Mouse (Mus musculus) heart, adult 2 months (tissue): ENCODE data around the gene Pitpnc1. TPM values are rescaled to one million over a fixed set of nuclear protein-coding genes. Genes with fewer than 3 reads are reported as not detected.

Experiments
- DNase-seq, 2 experiments: peaks; one replicate each; pipeline ENCODE4 v3.0.0; 2021
- H3K27ac ChIP-seq: fragments of 200-600 bp; 2 replicates; pipeline ENCODE4 v1.8.1; 2022
- H3K27me3 ChIP-seq: fragments of 200-500 bp; 2 replicates; pipeline ENCODE4 v1.6.1; 2012; ENCODE audit warnings: mild to moderate bottlenecking, low read length, inconsistent platforms, mixed read lengths; ENCODE audit not compliant: control insufficient read depth, insufficient read depth
- H3K36me3 ChIP-seq: fragments of 200-500 bp; 2 replicates; pipeline ENCODE4 v1.6.1; 2012; ENCODE audit warnings: low read length, inconsistent platforms; ENCODE audit not compliant: control insufficient read depth, insufficient read depth
- H3K4me1 ChIP-seq: fragments of 200-500 bp; 2 replicates; pipeline ENCODE4 v1.6.1; 2011; ENCODE audit warnings: low read length; ENCODE audit not compliant: control insufficient read depth, insufficient read depth
- H3K4me3 ChIP-seq: fragments of 200-600 bp; 2 replicates; pipeline ENCODE4 v1.8.1; 2022
- H3K79me2 ChIP-seq: fragments of 200-500 bp; replicated peaks from 2 replicates; pipeline ENCODE4 v1.6.1; 2012; ENCODE audit warnings: mild to moderate bottlenecking, inconsistent platforms, low read length, moderate library complexity, mixed read lengths; ENCODE audit not compliant: control insufficient read depth, insufficient read depth
- H3K9ac ChIP-seq: fragments of 200-500 bp; 2 replicates; pipeline ENCODE4 v1.6.1; 2012; ENCODE audit warnings: low read depth, mild to moderate bottlenecking, control low read depth, inconsistent platforms, low read length, mixed read lengths
- CTCF ChIP-seq: fragments of 200-600 bp; IDR thresholded peaks from 2 replicates; pipeline ENCODE4 v1.8.1; 2022; ENCODE audit warnings: antibody characterized with exemption, mild to moderate bottlenecking, moderate library complexity
- EP300 ChIP-seq: fragments of 200-500 bp; IDR thresholded peaks from 2 replicates; pipeline ENCODE4 v1.6.1; 2011; ENCODE audit warnings: low read depth, low read length, control low read depth; ENCODE audit not compliant: insufficient read depth
- POLR2A ChIP-seq: fragments of 200-500 bp; IDR thresholded peaks from 2 replicates; pipeline ENCODE4 v1.6.1; 2011; ENCODE audit warnings: mild to moderate bottlenecking, low read depth, low read length, control low read depth; ENCODE audit not compliant: insufficient read depth
- WGBS: fragments of 180-500 bp; shearing (Covaris S2); methylation state at CpG from one replicate; pipeline ENCODE4 v1.1.7; 2018; 5-methylcytosine and 5-hydroxymethylcytosine counted together
- intact Hi-C: fragments of 180-260 bp; cut with DNase I; formaldehyde crosslinking; loops from one replicate; pipeline ENCODE4 v1.15.1; 2025
- polyA plus RNA-seq: library from polyadenylated mRNA; depleted of rRNA; stranded (reverse); fragments of >200 nt; gene quantifications from 2 replicates; pipeline ENCODE4 v1.2.3, GENCODE M21; 2012
- total RNA-seq, 2 experiments: library from RNA; stranded (reverse); gene quantifications; 2 replicates each; pipeline ENCODE4 v1.2.3; 2021

Pitpnc1 gene
- total and polyA plus RNA-seq, 3 experiments, result 22.7 to 68.1 (median 66.4) TPM

DNA sequence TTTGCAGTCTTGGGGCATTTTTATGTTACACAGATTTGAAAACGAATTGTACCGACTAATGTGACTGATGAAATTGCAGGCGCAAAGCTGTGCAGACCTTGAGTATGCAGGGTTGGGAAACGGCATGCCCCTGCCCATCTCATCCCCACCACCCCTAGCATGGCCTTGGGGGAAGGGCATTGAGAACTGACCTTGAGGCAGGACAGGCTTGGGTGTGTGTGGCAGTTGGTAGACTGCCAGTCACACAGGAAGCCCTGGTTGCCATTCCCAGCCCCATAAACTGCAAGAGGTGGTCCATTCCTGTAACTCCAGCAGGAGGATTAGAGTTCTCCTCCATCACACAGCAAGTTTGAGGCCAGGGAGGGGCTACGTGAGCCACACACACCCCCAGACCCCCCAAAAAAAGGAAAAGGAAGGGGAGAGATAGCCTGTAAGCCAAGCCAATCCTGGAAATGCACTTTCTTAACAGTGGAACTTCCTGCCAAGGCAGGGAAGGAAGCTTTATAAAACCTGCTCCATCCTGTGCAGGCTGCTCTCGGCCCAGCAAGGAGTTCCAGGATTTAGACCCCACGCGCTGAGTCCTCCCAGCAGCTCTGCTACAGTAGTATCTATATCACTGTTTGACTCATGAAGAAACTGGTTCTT is 115.9 kb downstream of the Pitpnc1 start:
- WGBS, result 59% methylated on average over 8 of the region's 8 CpGs
- Histone ChIP-seq H3K9ac (no peak overlapping the region), H3K79me2 (no peaks in the 10 kb centered on the region; the same call in 1 of the 2 replicates), H3K27me3 (no peaks in the 10 kb centered on the region), H3K4me1 (peaks cover 16% of the 10 kb centered on the region), H3K36me3 (no peaks in the 10 kb centered on the region; the same call in 1 of the 2 replicates), H3K27ac (peak overlapping the region; percentile 78), H3K4me3 (no peak overlapping the region; the same call in 1 of the 2 replicates)
- peak; percentile 51; the same call in 1 of the 2 replicates for TF ChIP-seq EP300
- TF ChIP-seq POLR2A, result peak; percentile 30; the same call in 1 of the 2 replicates
- no peak for TF ChIP-seq CTCF
- intact Hi-C loops, result loop anchor here (2.0 kb wide), 1 partner anchor 26 kb away; no protein-coding TSS in a partner anchor
- peak in 1 of 2 experiments; percentile 40 for DNase-seq

DNA sequence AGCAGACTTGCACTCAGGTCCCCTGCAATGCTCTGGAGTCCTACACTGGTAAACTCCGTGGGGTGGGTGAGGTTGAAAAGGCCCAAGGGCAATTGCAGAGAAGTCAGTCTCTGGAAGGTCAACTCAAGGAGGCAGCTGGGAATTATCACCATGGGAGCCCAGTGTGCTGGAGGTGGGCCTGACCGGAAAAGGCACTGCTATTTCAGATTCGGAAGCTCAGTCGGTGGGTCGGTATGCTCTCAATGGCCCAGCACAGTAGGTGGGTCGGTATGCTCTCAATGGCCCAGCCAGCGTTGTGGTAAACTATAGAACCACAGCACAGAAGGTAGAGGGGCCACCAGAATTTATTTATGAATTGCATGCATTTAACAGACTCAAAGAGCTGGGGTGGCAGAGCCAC is 117.9 kb downstream of the Pitpnc1 start:
- no peaks in the 10 kb centered on the region; the same call in 1 of the 2 replicates for H3K36me3 ChIP-seq
- no peak overlapping the region for H3K27ac ChIP-seq
- peaks cover 16% of the 10 kb centered on the region for H3K4me1 ChIP-seq
- 28% methylated on average over 7 of the region's 7 CpGs for WGBS
- DNase-seq, result no peak
- TF ChIP-seq CTCF (no peak), POLR2A (no peak), EP300 (no peak)
- no peaks in the 10 kb centered on the region for H3K27me3 ChIP-seq
- no peak overlapping the region for H3K4me3 ChIP-seq
- no peak overlapping the region for H3K9ac ChIP-seq
- no peaks in the 10 kb centered on the region; the same call in 1 of the 2 replicates for H3K79me2 ChIP-seq
- intact Hi-C loops, result loop anchor here (2.0 kb wide), 1 partner anchor 14 kb away; no protein-coding TSS in a partner anchor

DNA sequence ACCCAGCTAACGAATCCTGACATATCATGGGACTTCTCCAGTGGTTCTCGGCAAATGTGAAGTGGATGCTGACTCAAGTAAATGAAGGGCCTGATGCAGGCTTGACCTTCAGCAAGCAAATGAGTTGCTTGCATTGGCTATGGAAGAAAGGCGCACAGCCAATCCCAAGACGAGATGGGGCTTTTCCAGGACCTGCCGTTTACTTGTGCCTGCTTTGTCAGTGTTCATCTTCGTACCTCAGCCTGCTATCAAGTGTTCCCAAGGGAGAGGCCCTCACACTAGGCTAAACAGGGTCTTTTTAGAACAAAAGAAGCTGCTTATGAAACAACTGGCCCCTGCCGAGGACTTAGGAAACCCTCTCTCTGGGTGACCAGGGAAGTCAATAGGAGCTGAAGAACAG is 120.7 kb downstream of the Pitpnc1 start:
- intact Hi-C loops, result no loop called here
- no peaks in the 10 kb centered on the region for H3K27me3 ChIP-seq
- 85% methylated on average over 7 of the region's 7 CpGs for WGBS
- H3K4me1 ChIP-seq, result peaks cover 9% of the 10 kb centered on the region
- H3K79me2 ChIP-seq, result peaks cover 4% of the 10 kb centered on the region; the same call in 1 of the 2 replicates
- no peak for DNase-seq
- no peak overlapping the region for H3K27ac ChIP-seq
- H3K9ac ChIP-seq, result no peak overlapping the region
- H3K4me3 ChIP-seq, result no peak overlapping the region
- no peaks in the 10 kb centered on the region for H3K36me3 ChIP-seq
- TF ChIP-seq EP300, result no peak
- no peak for TF ChIP-seq POLR2A
- TF ChIP-seq CTCF, result no peak

DNA sequence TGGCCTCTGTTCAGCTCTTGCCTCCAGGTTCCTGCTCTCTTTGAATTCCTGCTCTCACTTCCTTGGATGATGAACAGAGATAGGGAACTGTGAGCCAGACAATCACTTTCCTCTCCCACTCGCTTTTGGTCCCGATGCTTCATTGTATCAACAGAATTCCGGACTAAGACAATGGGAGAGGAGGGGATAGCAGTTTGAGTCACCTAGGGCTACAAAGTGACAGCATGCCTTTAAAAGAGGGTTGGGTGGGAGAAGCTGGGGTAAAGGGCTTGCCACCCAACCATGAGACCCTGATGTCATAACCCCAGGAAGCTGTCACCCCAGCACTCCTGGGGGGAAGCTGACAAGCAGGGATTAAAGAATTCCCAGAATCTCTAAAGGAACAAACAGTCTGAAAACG is 127.5 kb downstream of the Pitpnc1 start:
- Histone ChIP-seq H3K36me3 (peaks cover 7% of the 10 kb centered on the region), H3K4me3 (no peak overlapping the region), H3K27me3 (no peaks in the 10 kb centered on the region), H3K79me2 (peaks cover 5% of the 10 kb centered on the region), H3K4me1 (peaks cover 27% of the 10 kb centered on the region), H3K27ac (peak overlapping the region; percentile 83), H3K9ac (no peak overlapping the region)
- no peak for DNase-seq
- TF ChIP-seq POLR2A, result no peak
- TF ChIP-seq CTCF, result no peak
- no peak for TF ChIP-seq EP300
- intact Hi-C loops, result loop anchor here (5.0 kb wide), 1 partner anchor 34 kb away; no protein-coding TSS in a partner anchor
- 47% methylated on average over 4 of the region's 4 CpGs for WGBS

DNA sequence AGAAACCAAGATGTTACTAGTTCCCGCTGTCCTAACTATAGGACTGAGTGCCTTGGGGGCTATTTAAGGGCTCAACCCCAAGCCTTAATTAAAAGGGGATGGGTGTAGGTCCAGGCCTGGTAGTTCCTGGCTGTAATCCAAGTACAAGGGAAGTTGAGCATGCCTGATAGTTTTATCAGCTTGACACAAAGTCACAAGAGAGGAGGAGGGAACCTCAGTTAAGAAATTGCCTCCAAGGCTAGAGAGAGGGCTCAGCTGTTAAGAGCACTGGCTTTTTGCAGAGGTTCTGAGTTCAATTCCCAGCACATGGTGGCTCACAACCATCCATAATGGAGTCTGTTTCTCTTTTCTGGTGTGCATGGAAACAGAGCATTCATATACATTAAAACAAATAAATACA is 128.1 kb downstream of the Pitpnc1 start:
- intact Hi-C loops, result loop anchor here (5.0 kb wide), 1 partner anchor 35 kb away; no protein-coding TSS in a partner anchor
- peak in 1 of 2 experiments; percentile 36 for DNase-seq
- Histone ChIP-seq H3K4me1 (peaks cover 30% of the 10 kb centered on the region), H3K79me2 (peaks cover 5% of the 10 kb centered on the region), H3K27ac (peak overlapping the region; percentile 83), H3K9ac (no peak overlapping the region), H3K27me3 (no peaks in the 10 kb centered on the region), H3K36me3 (peaks cover 7% of the 10 kb centered on the region), H3K4me3 (no peak overlapping the region)
- TF ChIP-seq EP300 (no peak), CTCF (no peak), POLR2A (no peak)
- WGBS, result 35% methylated on average over 1 of the region's 1 CpGs

DNA sequence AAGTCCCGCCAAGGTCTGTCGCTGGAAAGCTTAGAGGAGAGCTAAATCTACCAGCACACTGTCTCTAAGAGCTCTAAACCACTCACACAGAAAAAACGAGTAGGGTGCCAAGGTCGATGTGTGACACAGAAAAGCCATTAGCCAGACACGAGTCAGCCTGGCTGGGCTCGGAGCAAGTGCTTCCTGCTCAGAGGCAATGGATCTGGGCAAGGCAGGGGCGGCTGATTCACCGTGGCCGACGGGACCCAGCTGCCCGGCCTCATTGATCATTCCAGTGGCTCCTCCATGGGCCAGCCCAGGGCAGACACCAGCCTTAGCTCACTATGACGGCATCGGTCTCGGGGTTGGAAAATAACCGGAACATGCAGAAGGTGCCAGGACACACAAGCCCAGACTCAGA is 129.2 kb downstream of the Pitpnc1 start:
- intact Hi-C loops, result loop anchor here (5.0 kb wide), 1 partner anchor 36 kb away; no protein-coding TSS in a partner anchor
- TF ChIP-seq CTCF (no peak), EP300 (peak; percentile 22; the same call in 1 of the 2 replicates)
- H3K4me1 ChIP-seq, result peaks cover 28% of the 10 kb centered on the region
- peaks cover 13% of the 10 kb centered on the region for H3K36me3 ChIP-seq
- peak overlapping the region; percentile 56 for H3K9ac ChIP-seq
- peak overlapping the region; percentile 83 for H3K27ac ChIP-seq
- H3K4me3 ChIP-seq, result no peak overlapping the region; the same call in 1 of the 2 replicates
- H3K79me2 ChIP-seq, result peaks cover 3% of the 10 kb centered on the region; the same call in 1 of the 2 replicates
- WGBS, result 20% methylated on average over 15 of the region's 15 CpGs
- DNase-seq, result peak; percentile 66 to 74
- no peaks in the 10 kb centered on the region for H3K27me3 ChIP-seq
